Mouse (Mus musculus) ovary, postnatal 36 days (tissue): ENCODE data around the gene Hist1h2ap.
"Not testable (repeated sequence)": the region's sequence is repeated elsewhere in the genome, so short reads cannot be mapped to it uniquely, and the experiment has no call there.

ENCODE experiments used
- DNase-seq: peaks from one replicate; pipeline ENCODE4 v3.0.0; 2022; ENCODE audit warnings: low spot score, mixed read lengths

Hist1h2ap gene

GRCm38 (mm10) chr13:21810073-21810472 is 23.2 kb downstream of the Hist1h2ap start, which contains the start of the genes Hist1h2bq and Hist1h2ao:
Gene Hist1h2bq, minus strand, starts transcription at chr13:21810197.
Gene Hist1h2ao, plus strand, starts transcription at chr13:21810465.
- DNase-seq, result not testable (repeated sequence)

DNA sequence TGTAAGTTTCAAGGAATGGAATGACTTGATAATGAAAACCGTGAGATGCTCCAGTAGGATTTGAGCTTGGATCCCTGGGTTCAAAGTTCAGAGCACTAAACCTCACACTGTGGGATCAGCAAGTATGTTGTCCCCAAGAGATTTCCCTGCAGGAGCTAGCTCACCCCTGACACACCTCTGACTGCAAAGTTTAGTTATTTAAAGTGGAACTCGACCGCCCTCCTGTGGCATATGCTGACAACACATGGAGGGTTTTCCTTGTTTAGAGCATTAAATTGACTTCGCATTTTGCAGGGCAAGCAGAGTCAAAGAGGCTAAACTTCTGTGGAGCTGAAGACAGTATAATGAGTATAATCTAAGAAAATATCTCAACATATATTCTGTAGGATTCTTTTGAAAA is 30.2 kb downstream of the Hist1h2ap start:
- DNase-seq, result not testable (repeated sequence)

DNA sequence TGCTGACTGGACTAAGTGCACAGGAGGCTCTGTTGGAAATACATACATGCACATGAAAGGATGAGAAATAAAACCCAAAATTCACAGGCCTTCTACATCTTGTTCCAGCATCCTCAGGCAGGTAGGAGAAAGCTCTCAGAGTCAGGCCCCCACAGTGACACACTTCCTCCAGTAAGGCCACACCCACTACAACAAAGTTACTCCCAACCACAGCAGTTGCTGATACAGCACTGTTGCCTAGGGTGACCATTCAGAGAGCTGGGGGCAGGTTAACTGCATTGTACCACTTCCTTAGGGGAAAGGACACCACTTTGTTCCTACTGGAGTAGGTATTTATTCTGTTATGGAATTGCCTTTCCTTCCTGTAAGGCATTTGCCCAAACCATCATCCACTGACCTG is 36.1 kb downstream of the Hist1h2ap start:
- not testable (repeated sequence) for DNase-seq

GRCm38 (mm10) chr13:21795584-21795983 is 37.7 kb downstream of the Hist1h2ap start:
- no peak for DNase-seq

DNA sequence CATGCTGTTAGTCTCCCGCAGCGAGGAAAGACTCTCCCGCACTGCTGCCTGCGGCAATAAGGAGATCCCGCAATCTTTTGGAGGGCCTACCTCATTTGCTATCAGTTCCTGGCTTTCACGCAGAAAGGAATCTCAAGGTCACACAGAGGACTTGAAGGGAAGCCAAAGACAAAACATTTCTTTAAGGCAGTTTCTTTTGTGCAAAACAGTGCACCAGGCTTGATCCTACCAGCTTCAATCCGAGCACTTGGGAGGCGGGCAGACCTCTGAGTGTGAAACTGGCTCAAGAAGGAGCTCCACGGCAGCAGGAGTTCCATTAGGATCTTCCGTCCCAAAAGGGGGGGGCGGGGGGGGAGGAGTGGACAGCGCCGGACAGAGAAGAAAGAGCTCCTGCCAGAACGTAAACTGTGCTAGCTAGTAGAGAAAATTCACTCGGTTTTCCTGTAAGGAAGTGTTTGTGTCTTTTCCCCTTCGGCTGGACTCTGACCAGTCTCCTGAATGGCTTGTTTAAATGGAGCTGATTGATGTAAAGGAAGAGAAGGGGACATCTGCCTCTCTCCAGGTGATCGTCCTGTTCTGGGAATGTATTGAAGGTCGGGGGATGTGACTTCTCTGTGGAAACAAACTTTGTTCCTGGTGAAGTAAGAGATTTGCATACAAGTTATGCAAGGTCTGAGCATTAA is 42.6 kb downstream of the Hist1h2ap start:
- DNase-seq, result peak; percentile 22

DNA sequence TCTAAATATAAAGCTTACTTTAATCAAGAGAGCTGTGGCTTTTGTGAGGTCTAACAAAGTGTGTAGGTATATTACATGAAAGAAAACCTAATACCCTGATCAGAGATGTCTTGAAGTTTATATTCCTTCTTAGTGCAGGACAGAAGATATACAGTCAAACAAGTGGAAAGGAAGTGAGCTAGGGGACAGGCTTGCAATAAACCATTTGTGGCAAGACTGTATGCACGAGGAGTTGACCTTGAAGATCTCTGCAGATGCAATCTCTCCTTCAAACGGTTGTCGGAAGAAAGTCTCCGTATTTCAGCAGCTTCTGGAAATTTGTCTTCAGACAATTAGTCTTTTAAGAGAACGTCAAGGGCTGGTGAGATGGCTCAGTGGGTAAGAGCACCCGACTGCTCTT is 43.4 kb downstream of the Hist1h2ap start:
- DNase-seq, result no peak

GRCm38 (mm10) chr13:21787760-21788593 is 45.3 kb downstream of the Hist1h2ap start:
- no peak for DNase-seq

DNA sequence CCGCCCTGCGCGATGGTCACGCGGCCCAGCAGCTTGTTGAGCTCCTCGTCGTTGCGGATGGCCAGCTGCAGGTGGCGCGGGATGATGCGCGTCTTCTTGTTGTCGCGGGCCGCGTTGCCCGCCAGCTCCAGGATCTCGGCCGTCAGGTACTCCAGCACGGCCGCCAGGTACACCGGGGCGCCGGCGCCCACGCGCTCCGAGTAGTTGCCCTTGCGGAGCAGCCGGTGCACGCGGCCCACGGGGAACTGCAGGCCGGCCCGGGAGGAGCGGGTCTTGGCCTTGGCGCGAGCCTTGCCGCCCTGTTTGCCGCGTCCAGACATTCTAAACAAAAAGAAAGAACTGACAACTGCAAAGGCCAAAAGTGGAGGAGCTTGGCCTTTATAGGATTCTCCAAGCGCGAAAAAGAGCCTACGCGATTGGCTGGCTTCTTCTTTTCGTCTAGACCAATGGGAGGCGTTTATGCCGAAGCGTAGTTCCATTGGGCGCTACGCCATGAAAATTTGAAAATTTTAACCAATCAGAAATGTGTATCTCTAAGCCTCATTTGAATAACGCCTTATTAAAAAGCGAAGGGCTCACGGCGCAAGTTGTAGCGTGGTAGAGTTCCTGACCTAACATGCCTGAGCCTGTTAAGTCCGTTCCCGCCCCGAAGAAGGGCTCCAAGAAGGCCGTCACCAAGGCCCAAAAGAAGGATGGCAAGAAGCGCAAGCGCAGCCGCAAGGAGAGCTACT is 46.2 kb downstream of the Hist1h2ap start, which contains the start of the genes Hist1h2an and Hist1h2bp:
Gene Hist1h2an (minus strand): TSS at position 320 of the 731 bp plus-strand sequence.
Gene Hist1h2bp (plus strand): TSS at position 563 of the 731 bp plus-strand sequence.
- peak; percentile 75 for DNase-seq

- DNase-seq, result no peak
Observed at GRCm38 (mm10) chr13:21786189-21786898, 47.0 kb downstream of the Hist1h2ap start.

- no peak for DNase-seq
Observed at GRCm38 (mm10) chr13:21784311-21784710, 49.0 kb downstream of the Hist1h2ap start.

- DNase-seq, result no peak
Observed at GRCm38 (mm10) chr13:21783734-21784161, 49.6 kb downstream of the Hist1h2ap start.

- peak; percentile 43 for DNase-seq
Observed at GRCm38 (mm10) chr13:21783255-21783617, 50.1 kb downstream of the Hist1h2ap start, which contains the start of gene Hist1h3i. Gene Hist1h3i, minus strand, starts transcription at chr13:21783370.
